Mouse (Mus musculus) heart, postnatal 0 days (tissue): ENCODE measurements around the gene Trpv1. TPM values are rescaled to one million over a fixed set of nuclear protein-coding genes. Genes with fewer than 3 reads are reported as not detected.

Experiments used
- ATAC-seq: fragments of 200-750 bp; cut with Nextera tagmentation; 2 replicates; pipeline ENCODE4 v1.8.0; 2017; ENCODE audit warnings: low read depth, moderate number of reproducible peaks, moderate library complexity; ENCODE audit not compliant: insufficient read depth
- DNase-seq: peaks from one replicate; pipeline ENCODE4 v3.0.0-alpha.2; 2016; ENCODE audit warnings: low spot score
- H3K27ac ChIP-seq: fragments of 300-500 bp; sonication (generic); 2 replicates; pipeline ENCODE4 v1.5.1; 2014; ENCODE audit warnings: low read depth, mild to moderate bottlenecking
- H3K27me3 ChIP-seq: fragments of 300-500 bp; sonication (generic); 2 replicates; pipeline ENCODE4 v1.6.1; 2014; ENCODE audit warnings: low read length, mixed read lengths; ENCODE audit not compliant: control insufficient read depth, insufficient read depth
- H3K36me3 ChIP-seq: fragments of 300-500 bp; sonication (generic); replicated peaks from 2 replicates; pipeline ENCODE4 v1.6.1; 2014; ENCODE audit warnings: low read length, mixed read lengths; ENCODE audit not compliant: control insufficient read depth, insufficient read depth
- H3K4me1 ChIP-seq: fragments of 300-500 bp; sonication (generic); 2 replicates; pipeline ENCODE4 v1.6.1; 2014; ENCODE audit warnings: antibody characterized with exemption; ENCODE audit not compliant: control insufficient read depth, insufficient read depth
- H3K4me2 ChIP-seq: fragments of 300-500 bp; sonication (generic); 2 replicates; pipeline ENCODE4 v1.6.1; 2014; ENCODE audit warnings: low read depth, mild to moderate bottlenecking, low read length, moderate library complexity
- H3K4me3 ChIP-seq: fragments of 300-500 bp; sonication (generic); 2 replicates; pipeline ENCODE4 v1.5.1; 2014; ENCODE audit warnings: low read depth, low read length
- H3K9ac ChIP-seq: fragments of 300-500 bp; sonication (generic); replicated peaks from 2 replicates; pipeline ENCODE4 v1.6.1; 2014; ENCODE audit warnings: low read depth, low read length, mixed read lengths
- H3K9me3 ChIP-seq: fragments of 300-500 bp; sonication (generic); replicated peaks from 2 replicates; pipeline ENCODE4 v1.6.1; 2016; ENCODE audit warnings: low read length; ENCODE audit not compliant: control insufficient read depth
- CTCF ChIP-seq: IDR thresholded peaks from 2 replicates; pipeline ENCODE4 v1.5.1; 2016; ENCODE audit warnings: antibody characterized with exemption, control low read depth, low read depth
- EP300 ChIP-seq: IDR thresholded peaks from 2 replicates; pipeline ENCODE4 v1.6.1; 2016; ENCODE audit warnings: antibody characterized with exemption, low read depth
- WGBS: fragments of 180-500 bp; shearing (Covaris S2); extraction: QIAGEN DNeasy Blood & Tissue Kit; methylation state at CpG from one replicate; pipeline ENCODE4 v1.1.7; 2014; 5-methylcytosine and 5-hydroxymethylcytosine counted together
- polyA plus RNA-seq: library from polyadenylated mRNA; unstranded; fragments of >200 nt; fragmentation: Nextera tagmentation; extraction: Ambion mirVana; gene quantifications from 2 replicates; pipeline ENCODE4 v1.2.1, GENCODE M21; 2015
- total RNA-seq: library from RNA; depleted of rRNA; stranded (reverse); fragments of >200 nt; gene quantifications from 2 replicates; pipeline ENCODE4 v1.2.3, GENCODE M21; 2014; ENCODE audit warnings: low replicate concordance

Gene Trpv1
- total and polyA plus RNA-seq, 2 experiments from 2014 or later, result 0.07 to 3.1 TPM

- WGBS, result 31% methylated on average over 4 of the region's 4 CpGs
- H3K27ac ChIP-seq, result no peak overlapping the region
- peak; percentile 32 for DNase-seq
Measured at GRCm38 (mm10) chr11:73201597-73201996, 32.5 kb upstream of the Trpv1 start.

GRCm38 (mm10) chr11:73203895-73204294 lies 30.2 kb upstream of the Trpv1 start:
- WGBS, result 77% methylated on average over 8 of the region's 8 CpGs
- DNase-seq (no peak), ATAC-seq (no peak)
- Histone ChIP-seq H3K4me2 (no peak overlapping the region), H3K4me3 (no peak overlapping the region), H3K9ac (no peak overlapping the region), H3K36me3 (no peaks in the 10 kb centered on the region), H3K27ac (no peak overlapping the region), H3K4me1 (no peaks in the 10 kb centered on the region; the same call in 1 of the 2 replicates), H3K9me3 (0 out of 2 replicates have a peak, but pooled peaks cover 3% of the 10 kb centered on the region), H3K27me3 (no peaks in the 10 kb centered on the region)
- TF ChIP-seq CTCF (no peak), EP300 (no peak)

More at GRCm38 (mm10) chr11:73201597-73201996, 32.5 kb upstream of the Trpv1 start:
- TF ChIP-seq EP300 (no peak), CTCF (peak; percentile 40)
- no peak for ATAC-seq
- Histone ChIP-seq H3K27me3 (no peaks in the 10 kb centered on the region), H3K9me3 (no peaks in the 10 kb centered on the region), H3K4me2 (no peak overlapping the region), H3K36me3 (no peaks in the 10 kb centered on the region), H3K9ac (no peak overlapping the region), H3K4me1 (peaks cover 8% of the 10 kb centered on the region; the same call in 1 of the 2 replicates), H3K4me3 (no peak overlapping the region)

- no peak overlapping the region for H3K27ac ChIP-seq
- no peak overlapping the region for H3K4me2 ChIP-seq
- TF ChIP-seq EP300, result no peak
- no peak for TF ChIP-seq CTCF
- ATAC-seq (no peak), DNase-seq (no peak)
- no peaks in the 10 kb centered on the region for H3K36me3 ChIP-seq
- H3K4me3 ChIP-seq, result no peak overlapping the region
- H3K9ac ChIP-seq, result no peak overlapping the region
- H3K27me3 ChIP-seq, result no peaks in the 10 kb centered on the region
- H3K4me1 ChIP-seq, result no peaks in the 10 kb centered on the region
- 0 out of 2 replicates have a peak, but pooled peaks cover 3% of the 10 kb centered on the region for H3K9me3 ChIP-seq
- WGBS, result 65% methylated on average over 7 of the region's 7 CpGs
Measured at GRCm38 (mm10) chr11:73205194-73205593, 28.9 kb upstream of the Trpv1 start.

GRCm38 (mm10) chr11:73207621-73208020 lies 26.5 kb upstream of the Trpv1 start:
- no peak overlapping the region for H3K4me3 ChIP-seq
- no peak overlapping the region for H3K4me2 ChIP-seq
- 0 out of 2 replicates have a peak, but pooled peaks cover 3% of the 10 kb centered on the region for H3K9me3 ChIP-seq
- H3K4me1 ChIP-seq, result no peaks in the 10 kb centered on the region
- H3K9ac ChIP-seq, result no peak overlapping the region
- no peak overlapping the region for H3K27ac ChIP-seq
- DNase-seq (no peak), ATAC-seq (no peak)
- no peaks in the 10 kb centered on the region for H3K27me3 ChIP-seq
- no peaks in the 10 kb centered on the region for H3K36me3 ChIP-seq
- WGBS, result 79% methylated on average over 2 of the region's 2 CpGs
- no peak for TF ChIP-seq CTCF
- TF ChIP-seq EP300, result no peak

GRCm38 (mm10) chr11:73213956-73214355 lies 20.1 kb upstream of the Trpv1 start:
- no peak for ATAC-seq

GRCm38 (mm10) chr11:73219671-73220070 lies 14.4 kb upstream of the Trpv1 start:
- H3K4me3 ChIP-seq, result no peak overlapping the region
- peak; percentile 7; the same call in 1 of the 2 replicates for TF ChIP-seq CTCF
- no peak for TF ChIP-seq EP300
- no peaks in the 10 kb centered on the region for H3K27me3 ChIP-seq
- H3K27ac ChIP-seq, result no peak overlapping the region
- ATAC-seq, result no peak
- no peak for DNase-seq
- WGBS, result 57% methylated on average over 2 of the region's 2 CpGs
- H3K9ac ChIP-seq, result no peak overlapping the region
- no peaks in the 10 kb centered on the region for H3K4me1 ChIP-seq
- no peaks in the 10 kb centered on the region for H3K9me3 ChIP-seq
- no peaks in the 10 kb centered on the region for H3K36me3 ChIP-seq
- no peak overlapping the region for H3K4me2 ChIP-seq

More at GRCm38 (mm10) chr11:73213956-73214355, 20.1 kb upstream of the Trpv1 start:
- no peak for TF ChIP-seq CTCF
- TF ChIP-seq EP300, result no peak
- Histone ChIP-seq H3K27ac (no peak overlapping the region), H3K36me3 (no peaks in the 10 kb centered on the region), H3K4me1 (no peaks in the 10 kb centered on the region), H3K4me2 (no peak overlapping the region), H3K4me3 (no peak overlapping the region), H3K9ac (no peak overlapping the region), H3K27me3 (no peaks in the 10 kb centered on the region), H3K9me3 (no peaks in the 10 kb centered on the region)
- WGBS, result 45% methylated on average over 3 of the region's 3 CpGs
- no peak for DNase-seq
